Comparison of ENCODE assay signal across 23 mouse cellular contexts in genomic region chr2:127908881-127909280, GRCm38 (mm10).
A peak's percentile ranks its signal among the peaks of the same experiment; 100 is the strongest.
DNase-seq lines count a peak whose midpoint lies in the region; ATAC-seq and TF ChIP-seq lines count a peak whose summit lies in the region.
"Had no signal": no experiment of that assay in that cellular context is flagged by ENCODE, and none has a peak within 500 bp of the region (broad histone marks: within the 10 kb centered on the region; RNA-seq: fewer than 3 reads in every experiment).

No protein-coding gene starts in this region.

- H3K9me3 ChIP-seq in kidney, postnatal 0 days (replicated peaks; ENCODE audit: low read length): no peaks in the 10 kb centered on the region
- H3K9me3 ChIP-seq in lung, embryonic 14.5 days (ENCODE audit: low read depth, low read length): no peaks in the 10 kb centered on the region
- no peaks in the 10 kb centered on the region for H3K9me3 ChIP-seq in limb, embryonic 12.5 days
- H3K9me3 ChIP-seq: heart, embryonic 15.5 days; limb, embryonic 15.5 days had no signal

- no peak overlapping the region for H3K4me3 ChIP-seq in kidney, postnatal 0 days (replicated peaks; ENCODE audit: low read depth, low read length)
- H3K4me3 ChIP-seq in lung, embryonic 14.5 days (ENCODE audit: low read depth, low read length): no peak overlapping the region
- H3K4me3 ChIP-seq in limb, embryonic 12.5 days (replicated peaks): no peak overlapping the region
- H3K4me3 ChIP-seq: erythroblast, embryonic 14.5 days; heart, embryonic 15.5 days; limb, embryonic 15.5 days had no signal

- H3K36me3 ChIP-seq in kidney, postnatal 0 days (ENCODE audit: insufficient read depth, low read length): no peaks in the 10 kb centered on the region
- H3K36me3 ChIP-seq in lung, embryonic 14.5 days (ENCODE audit: insufficient read depth): no peaks in the 10 kb centered on the region
- H3K36me3 ChIP-seq in limb, embryonic 12.5 days: no peaks in the 10 kb centered on the region
- H3K36me3 ChIP-seq: heart, embryonic 15.5 days; limb, embryonic 15.5 days had no signal

- peak; percentile 28 for DNase-seq in embryo, embryonic 9.5 days (ENCODE audit: extremely low spot score)
- DNase-seq in embryo, embryonic 11 days: no peak
- DNase-seq in kidney, postnatal 0 days (ENCODE audit: low spot score): peak; percentile 71
- no peak for DNase-seq in kidney, adult 11 months
- peak; percentile 45 for DNase-seq in lung, embryonic 14.5 days
- DNase-seq in lung, postnatal 4 days: no peak
- DNase-seq in frontal cortex, adult 2 months (ENCODE audit: extremely low spot score in 1 of 2, low spot score in 1 of 2): no peak
- DNase-seq: adrenal gland, adult 8-10 months; cerebellum, adult 18-20 months; cerebellum, postnatal 14 days; lung, adult 18-20 months; lung, postnatal 14 days; midbrain, embryonic 14.5 days; thymus, adult 18-20 months; thymus, postnatal 36 days had no signal

- no peak for TF ChIP-seq CTCF in kidney, postnatal 0 days (IDR thresholded peaks at IDR 0.05; ENCODE audit: low read depth)
- no peak for TF ChIP-seq CTCF in lung, embryonic 14.5 days (IDR thresholded peaks at IDR 0.05; ENCODE audit: low read depth)

- no peak for ATAC-seq in kidney, postnatal 0 days (replicated peaks; ENCODE audit: low FRiP score, low read depth)
- ATAC-seq in lung, embryonic 14.5 days (ENCODE audit: insufficient read depth): no peak
- ATAC-seq in limb, embryonic 12.5 days (ENCODE audit: insufficient number of reproducible peaks, insufficient read depth, low FRiP score, low TSS enrichment, low read depth): no peak
- ATAC-seq: forebrain, embryonic 14.5 days; hindbrain, postnatal 0 days; intestine, embryonic 16.5 days; Patski had no signal

- H3K27me3 ChIP-seq in kidney, postnatal 0 days (ENCODE audit: insufficient read depth, low read length): no peaks in the 10 kb centered on the region
- no peaks in the 10 kb centered on the region for H3K27me3 ChIP-seq in lung, embryonic 14.5 days (ENCODE audit: insufficient read depth, low read length)
- H3K27me3 ChIP-seq in limb, embryonic 12.5 days: peaks cover 19% of the 10 kb centered on the region

- 12% methylated on average over 7 of the region's 7 CpGs for WGBS in kidney, postnatal 0 days
- 33% methylated on average over 7 of the region's 7 CpGs for WGBS in lung, embryonic 14.5 days
- WGBS in limb, embryonic 12.5 days: 17% methylated on average over 7 of the region's 7 CpGs

- no peak overlapping the region for H3K9ac ChIP-seq in kidney, postnatal 0 days (ENCODE audit: low read depth, low read length)
- H3K9ac ChIP-seq in lung, embryonic 14.5 days: no peak overlapping the region
- H3K9ac ChIP-seq in limb, embryonic 12.5 days (replicated peaks): no peak overlapping the region
- H3K9ac ChIP-seq: heart, embryonic 15.5 days; limb, embryonic 15.5 days had no signal

- no peak overlapping the region for H3K27ac ChIP-seq in kidney, postnatal 0 days
- no peak overlapping the region for H3K27ac ChIP-seq in lung, embryonic 14.5 days (ENCODE audit: low read depth)
- 0 out of 2 replicates have a peak overlapping the region, but pooled peaks have one; percentile 81 for H3K27ac ChIP-seq in limb, embryonic 12.5 days
- H3K27ac ChIP-seq: heart, embryonic 15.5 days; hindbrain, postnatal 0 days; limb, embryonic 15.5 days had no signal

- peaks cover 13% of the 10 kb centered on the region for H3K4me1 ChIP-seq in kidney, postnatal 0 days (replicated peaks; ENCODE audit: insufficient read depth, low read length)
- 0 out of 2 replicates have a peak, but pooled peaks cover 5% of the 10 kb centered on the region for H3K4me1 ChIP-seq in lung, embryonic 14.5 days (ENCODE audit: insufficient read depth)
- H3K4me1 ChIP-seq in limb, embryonic 12.5 days (replicated peaks): peaks cover 52% of the 10 kb centered on the region

- no peak overlapping the region for H3K4me2 ChIP-seq in kidney, postnatal 0 days (ENCODE audit: low read length)
- H3K4me2 ChIP-seq in lung, embryonic 14.5 days: no peak overlapping the region
- H3K4me2 ChIP-seq in limb, embryonic 12.5 days: no peak overlapping the region
- H3K4me2 ChIP-seq: heart, embryonic 15.5 days; limb, embryonic 15.5 days had no signal

Comparison
In these comparisons a context has a peak if more than half of its experiments do, and no peak if none do; other contexts are left out.
1. DNase-seq: peak in embryo, embryonic 9.5 days (single experiment), kidney, postnatal 0 days (single experiment) and lung, embryonic 14.5 days (single experiment); none in embryo, embryonic 11 days (single experiment), kidney, adult 11 months (single experiment), lung, postnatal 4 days (0 of 2) and frontal cortex, adult 2 months (0 of 2).